10 mouse cellular contexts compared by ENCODE assay signal in the genomic region with DNA sequence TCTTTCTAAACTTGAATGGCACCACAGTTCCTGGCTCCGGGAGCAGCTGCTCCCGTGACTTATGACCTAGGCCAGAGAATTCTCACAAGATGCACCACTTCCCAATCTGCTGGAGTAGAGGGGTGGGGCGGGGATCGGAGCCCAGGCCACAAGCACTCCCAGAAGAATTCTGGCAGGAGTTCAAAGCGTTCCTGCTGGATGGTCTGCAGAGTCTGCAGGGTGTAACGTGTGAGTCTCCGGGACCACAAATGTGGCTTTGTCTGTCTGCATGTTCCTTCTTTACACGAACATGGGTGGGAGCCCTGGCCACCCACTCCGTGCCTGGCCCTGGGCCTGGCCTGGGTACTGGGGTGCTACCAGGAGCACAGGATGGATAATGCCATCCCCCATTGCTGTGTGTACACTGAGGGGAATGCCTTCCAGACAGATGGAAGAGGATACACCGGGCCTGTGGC. TPM values are rescaled to one million over a fixed set of nuclear protein-coding genes. Genes with fewer than 3 reads are reported as not detected.
A peak's percentile ranks its signal among the peaks of the same experiment; 100 is the strongest.
DNase-seq lines count a peak whose midpoint lies in the region; ATAC-seq lines count a peak whose summit lies in the region.
"Had no signal": no experiment of that assay in that cellular context is flagged by ENCODE, and none has a peak within 500 bp of the region (broad histone marks: within the 10 kb centered on the region; RNA-seq: fewer than 3 reads in every experiment).

No protein-coding gene starts in this region.

- no peaks in the 10 kb centered on the region for H3K27me3 ChIP-seq in embryonic facial prominence, embryonic 15.5 days
- no peaks in the 10 kb centered on the region for H3K27me3 ChIP-seq in hindbrain, embryonic 11.5 days (ENCODE audit: control insufficient read depth, insufficient read depth, low read length)
- H3K27me3 ChIP-seq in liver, embryonic 13.5 days, result no peaks in the 10 kb centered on the region
- H3K27me3 ChIP-seq: CH12.LX had no signal

- peaks cover 18% of the 10 kb centered on the region for H3K4me1 ChIP-seq in embryonic facial prominence, embryonic 15.5 days
- H3K4me1 ChIP-seq in hindbrain, embryonic 11.5 days (replicated peaks; ENCODE audit: control insufficient read depth, insufficient read depth, low read length), result peaks cover 4% of the 10 kb centered on the region; the same call in 1 of the 2 replicates
- H3K4me1 ChIP-seq in liver, embryonic 13.5 days (replicated peaks), result peaks cover 26% of the 10 kb centered on the region
- H3K4me1 ChIP-seq: megakaryocyte, embryonic 14.5 days had no signal

- H3K9me3 ChIP-seq in embryonic facial prominence, embryonic 15.5 days (replicated peaks), result no peaks in the 10 kb centered on the region
- no peaks in the 10 kb centered on the region for H3K9me3 ChIP-seq in hindbrain, embryonic 11.5 days (ENCODE audit: control insufficient read depth, low read length)
- no peaks in the 10 kb centered on the region for H3K9me3 ChIP-seq in liver, embryonic 13.5 days (replicated peaks)

- DNase-seq in heart, adult 11 months, result peak; percentile 94
- DNase-seq in heart, adult 8-10 months (ENCODE audit: low spot score), result no peak
- DNase-seq in hindbrain, embryonic 11.5 days (ENCODE audit: low spot score), result no peak
- DNase-seq in liver, embryonic 13.5 days, result no peak
- peak; percentile 52 for DNase-seq in skeletal muscle tissue, adult 2 months (ENCODE audit: low read depth, low spot score)
- DNase-seq in c-Kit-positive CD71-positive TER-119-positive erythroid progenitor cells, embryonic 14.5 days (ENCODE audit: low spot score), result no peak

- 27% methylated on average over 10 of the region's 10 CpGs for WGBS in embryonic facial prominence, embryonic 15.5 days
- WGBS in hindbrain, embryonic 11.5 days, result 58% methylated on average over 10 of the region's 10 CpGs
- WGBS in liver, embryonic 13.5 days (ENCODE audit: insufficient replicate concordance), result 61% methylated on average over 10 of the region's 10 CpGs

- ATAC-seq in embryonic facial prominence, embryonic 15.5 days (ENCODE audit: insufficient number of reproducible peaks, low FRiP score, low TSS enrichment, low read depth), result peak; percentile 83
- 0 out of 2 replicates have a peak, but pooled peaks have one; percentile 49 for ATAC-seq in hindbrain, embryonic 11.5 days (ENCODE audit: low FRiP score)
- peak; percentile 13 for ATAC-seq in liver, embryonic 13.5 days (ENCODE audit: low read depth)
- no peak for ATAC-seq in megakaryocyte progenitor cell, adult 5-6 weeks (replicated peaks; ENCODE audit: poor library complexity)

- H3K9ac ChIP-seq in embryonic facial prominence, embryonic 15.5 days, result no peak overlapping the region
- H3K9ac ChIP-seq in hindbrain, embryonic 11.5 days (ENCODE audit: low read depth, low read length), result no peak overlapping the region
- H3K9ac ChIP-seq in liver, embryonic 13.5 days, result no peak overlapping the region

- H3K27ac ChIP-seq in embryonic facial prominence, embryonic 15.5 days (replicated peaks), result peak overlapping the region; percentile 48; the same call in 1 of the 2 replicates
- H3K27ac ChIP-seq in hindbrain, embryonic 11.5 days (ENCODE audit: low read depth, low read length), result no peak overlapping the region
- peak overlapping the region; percentile 45; the same call in 1 of the 2 replicates for H3K27ac ChIP-seq in liver, embryonic 13.5 days

- no peak overlapping the region for H3K4me3 ChIP-seq in embryonic facial prominence, embryonic 15.5 days (replicated peaks)
- no peak overlapping the region for H3K4me3 ChIP-seq in hindbrain, embryonic 11.5 days (ENCODE audit: low read depth, low read length)
- no peak overlapping the region for H3K4me3 ChIP-seq in liver, embryonic 13.5 days (replicated peaks)
- H3K4me3 ChIP-seq: megakaryocyte, embryonic 14.5 days had no signal

- H3K4me2 ChIP-seq in embryonic facial prominence, embryonic 15.5 days (replicated peaks), result no peak overlapping the region
- no peak overlapping the region for H3K4me2 ChIP-seq in hindbrain, embryonic 11.5 days (replicated peaks; ENCODE audit: low read depth, low read length)
- peak overlapping the region; percentile 4; the same call in 1 of the 2 replicates for H3K4me2 ChIP-seq in liver, embryonic 13.5 days

- no peaks in the 10 kb centered on the region for H3K36me3 ChIP-seq in embryonic facial prominence, embryonic 15.5 days
- H3K36me3 ChIP-seq in hindbrain, embryonic 11.5 days (ENCODE audit: control insufficient read depth, insufficient read depth, low read length), result no peaks in the 10 kb centered on the region
- H3K36me3 ChIP-seq in liver, embryonic 13.5 days, result no peaks in the 10 kb centered on the region

RNA-seq across cellular contexts. Expression of gene Srgap1, which starts 28.5 kb away (rescaled TPM):
- total RNA-seq in heart, adult 8-10 months (2022), result 1 to 10 TPM; 1.1 to 1.8 (median 1.5) TPM
- 11.3 and 13.1 TPM in 2 replicates for polyA plus RNA-seq in embryonic facial prominence, embryonic 15.5 days (2015; fragmentation: Nextera tagmentation; extraction: Ambion mirVana)
- polyA plus RNA-seq in hindbrain, embryonic 11.5 days (2014; fragmentation: Nextera tagmentation; extraction: Ambion mirVana), result 15.8 and 26.5 TPM in 2 replicates
- polyA plus RNA-seq in liver, embryonic 13.5 days (2015; fragmentation: Nextera tagmentation; extraction: Ambion mirVana), result 1.3 TPM in 2 replicates
- total RNA-seq in megakaryocyte progenitor cell, adult 5-6 weeks (2015), result 0.07 and 0.90 TPM in 2 replicates
- 0.07 TPM in 1 of 2 replicates, not detected in the other for total RNA-seq in megakaryocyte progenitor cell, adult 5-6 weeks (2017)
- total RNA-seq: CH12.LX had no signal

Comparison
In these comparisons a context has a peak if more than half of its experiments do, and no peak if none do; other contexts are left out.
1. DNase-seq: peak in heart, adult 11 months (single experiment) and skeletal muscle tissue, adult 2 months (single experiment); none in heart, adult 8-10 months (single experiment), hindbrain, embryonic 11.5 days (single experiment), liver, embryonic 13.5 days (single experiment) and c-Kit-positive CD71-positive TER-119-positive erythroid progenitor cells, embryonic 14.5 days (single experiment).